Mouse (Mus musculus): Measurements from ENCODE around the gene Mdk.

Gene Mdk

GRCm38 (mm10) chr2:91913328-91914110 is 18.6 kb downstream of the Mdk start:
- no peak for DNase-seq (ENCODE audit: low spot score)

- no peak for DNase-seq (ENCODE audit: low spot score)
Observed at GRCm38 (mm10) chr2:91912616-91913015, 19.5 kb downstream of the Mdk start.

GRCm38 (mm10) chr2:91906141-91906540 is 26.0 kb downstream of the Mdk start:
- DNase-seq (ENCODE audit: low spot score), result no peak

GRCm38 (mm10) chr2:91904618-91905307 is 27.3 kb downstream of the Mdk start:
- DNase-seq (ENCODE audit: low spot score), result no peak

- DNase-seq (ENCODE audit: low spot score), result no peak
Observed at GRCm38 (mm10) chr2:91903171-91903925, 28.7 kb downstream of the Mdk start.

- DNase-seq (ENCODE audit: low spot score), result no peak
Observed at GRCm38 (mm10) chr2:91902336-91902735, 29.8 kb downstream of the Mdk start.

GRCm38 (mm10) chr2:91900431-91900830 is 31.7 kb downstream of the Mdk start:
- no peak for DNase-seq (ENCODE audit: low spot score)

GRCm38 (mm10) chr2:91899141-91899540 is 33.0 kb downstream of the Mdk start:
- no peak for DNase-seq (ENCODE audit: low spot score)

- no peak for DNase-seq (ENCODE audit: low spot score)
Observed at GRCm38 (mm10) chr2:91897968-91898367, 34.1 kb downstream of the Mdk start.

GRCm38 (mm10) chr2:91895401-91895800 is 36.7 kb downstream of the Mdk start:
- DNase-seq (ENCODE audit: low spot score), result no peak

GRCm38 (mm10) chr2:91894716-91895115 is 37.4 kb downstream of the Mdk start:
- no peak for DNase-seq (ENCODE audit: low spot score)

GRCm38 (mm10) chr2:91884616-91885015 is 47.5 kb downstream of the Mdk start:
- no peak for DNase-seq (ENCODE audit: low spot score)

- no peak for DNase-seq (ENCODE audit: low spot score)
Observed at GRCm38 (mm10) chr2:91883961-91884360, 48.1 kb downstream of the Mdk start.
